Mouse (Mus musculus): ENCODE measurements around the gene Golm1. TPM values are rescaled to one million over a fixed set of nuclear protein-coding genes. Genes with fewer than 3 reads are reported as not detected.

The Golm1 gene
- total and polyA plus RNA-seq, 3 experiments: 6.5 to 16.2 (median 11.4) TPM

- H3K9ac ChIP-seq (ENCODE audit: low read depth, low read length): no peak overlapping the region
- H3K36me3 ChIP-seq (ENCODE audit: control insufficient read depth, insufficient read depth, low read length): peaks cover 4% of the 10 kb centered on the region
- H3K79me2 ChIP-seq (replicated peaks; ENCODE audit: control insufficient read depth, insufficient read depth, low read length): no peaks in the 10 kb centered on the region
- intact Hi-C loops (cut with DNase I): loop anchor here (5.0 kb wide), 1 partner anchor 112 kb away; no protein-coding TSS in a partner anchor
- TF ChIP-seq POLR2A (IDR thresholded peaks at IDR 0.05; ENCODE audit: insufficient read depth, low read depth, low read length) (no peak), EP300 (IDR thresholded peaks at IDR 0.05; ENCODE audit: insufficient read depth, low read depth, low read length) (no peak), CTCF (IDR thresholded peaks at IDR 0.05) (no peak)
- H3K4me1 ChIP-seq (ENCODE audit: control insufficient read depth, insufficient read depth, low read length): no peaks in the 10 kb centered on the region
- no peak overlapping the region for H3K4me3 ChIP-seq
- 35% methylated on average over 3 of the region's 3 CpGs for WGBS
- H3K27me3 ChIP-seq (ENCODE audit: control insufficient read depth, insufficient read depth, low read length): no peaks in the 10 kb centered on the region
- DNase-seq: no peak
- peak overlapping the region; percentile 84 for H3K27ac ChIP-seq
These were observed 51.2 kb downstream of the Golm1 start for GRCm38 (mm10) chr13:59624389-59624788.

GRCm38 (mm10) chr13:59621643-59622489, 53.7 kb downstream of the Golm1 start:
- Histone ChIP-seq H3K79me2 (replicated peaks; ENCODE audit: control insufficient read depth, insufficient read depth, low read length) (no peaks in the 10 kb centered on the region), H3K4me1 (ENCODE audit: control insufficient read depth, insufficient read depth, low read length) (no peaks in the 10 kb centered on the region), H3K9ac (ENCODE audit: low read depth, low read length) (no peak overlapping the region), H3K36me3 (ENCODE audit: control insufficient read depth, insufficient read depth, low read length) (peaks cover 4% of the 10 kb centered on the region), H3K27me3 (ENCODE audit: control insufficient read depth, insufficient read depth, low read length) (no peaks in the 10 kb centered on the region), H3K4me3 (no peak overlapping the region), H3K27ac (no peak overlapping the region)
- WGBS: 85% methylated on average over 7 of the region's 7 CpGs
- TF ChIP-seq EP300 (IDR thresholded peaks at IDR 0.05; ENCODE audit: insufficient read depth, low read depth, low read length): no peak
- no peak for TF ChIP-seq CTCF (IDR thresholded peaks at IDR 0.05)
- TF ChIP-seq POLR2A (IDR thresholded peaks at IDR 0.05; ENCODE audit: insufficient read depth, low read depth, low read length): no peak
- no peak for DNase-seq
- intact Hi-C loops (cut with DNase I): loop anchor here (5.0 kb wide), 1 partner anchor 110 kb away; no protein-coding TSS in a partner anchor

GRCm38 (mm10) chr13:59618463-59618862, 57.1 kb downstream of the Golm1 start:
- Histone ChIP-seq H3K36me3 (ENCODE audit: control insufficient read depth, insufficient read depth, low read length) (no peaks in the 10 kb centered on the region), H3K4me3 (no peak overlapping the region), H3K79me2 (replicated peaks; ENCODE audit: control insufficient read depth, insufficient read depth, low read length) (no peaks in the 10 kb centered on the region; the same call in 1 of the 2 replicates), H3K27ac (no peak overlapping the region), H3K4me1 (ENCODE audit: control insufficient read depth, insufficient read depth, low read length) (no peaks in the 10 kb centered on the region), H3K27me3 (ENCODE audit: control insufficient read depth, insufficient read depth, low read length) (no peaks in the 10 kb centered on the region), H3K9ac (ENCODE audit: low read depth, low read length) (no peak overlapping the region)
- no peak for DNase-seq
- no peak for TF ChIP-seq EP300 (IDR thresholded peaks at IDR 0.05; ENCODE audit: insufficient read depth, low read depth, low read length)
- TF ChIP-seq POLR2A (IDR thresholded peaks at IDR 0.05; ENCODE audit: insufficient read depth, low read depth, low read length): no peak
- no peak for TF ChIP-seq CTCF (IDR thresholded peaks at IDR 0.05)
- WGBS: 49% methylated on average over 6 of the region's 6 CpGs
- intact Hi-C loops (cut with DNase I): no loop called here

GRCm38 (mm10) chr13:59615554-59615953, 60.1 kb downstream of the Golm1 start:
- Histone ChIP-seq H3K4me1 (ENCODE audit: control insufficient read depth, insufficient read depth, low read length) (peaks cover 1% of the 10 kb centered on the region; the same call in 1 of the 2 replicates), H3K79me2 (replicated peaks; ENCODE audit: control insufficient read depth, insufficient read depth, low read length) (no peaks in the 10 kb centered on the region; the same call in 1 of the 2 replicates), H3K27me3 (ENCODE audit: control insufficient read depth, insufficient read depth, low read length) (no peaks in the 10 kb centered on the region), H3K4me3 (no peak overlapping the region), H3K9ac (ENCODE audit: low read depth, low read length) (no peak overlapping the region), H3K36me3 (ENCODE audit: control insufficient read depth, insufficient read depth, low read length) (peaks cover 4% of the 10 kb centered on the region), H3K27ac (no peak overlapping the region)
- TF ChIP-seq CTCF (IDR thresholded peaks at IDR 0.05) (no peak), EP300 (IDR thresholded peaks at IDR 0.05; ENCODE audit: insufficient read depth, low read depth, low read length) (no peak), POLR2A (IDR thresholded peaks at IDR 0.05; ENCODE audit: insufficient read depth, low read depth, low read length) (no peak)
- no peak for DNase-seq
- intact Hi-C loops (cut with DNase I): no loop called here
- 92% methylated on average over 4 of the region's 4 CpGs for WGBS

- 94% methylated on average over 4 of the region's 4 CpGs for WGBS
- H3K36me3 ChIP-seq (ENCODE audit: control insufficient read depth, insufficient read depth, low read length): peaks cover 5% of the 10 kb centered on the region
- H3K4me1 ChIP-seq (ENCODE audit: control insufficient read depth, insufficient read depth, low read length): peaks cover 1% of the 10 kb centered on the region; the same call in 1 of the 2 replicates
- intact Hi-C loops (cut with DNase I): no loop called here
- H3K27ac ChIP-seq: no peak overlapping the region
- no peak for DNase-seq
- H3K4me3 ChIP-seq: no peak overlapping the region
- no peak for TF ChIP-seq EP300 (IDR thresholded peaks at IDR 0.05; ENCODE audit: insufficient read depth, low read depth, low read length)
- TF ChIP-seq CTCF (IDR thresholded peaks at IDR 0.05): no peak
- no peak for TF ChIP-seq POLR2A (IDR thresholded peaks at IDR 0.05; ENCODE audit: insufficient read depth, low read depth, low read length)
- no peak overlapping the region for H3K9ac ChIP-seq (ENCODE audit: low read depth, low read length)
- no peaks in the 10 kb centered on the region for H3K27me3 ChIP-seq (ENCODE audit: control insufficient read depth, insufficient read depth, low read length)
- no peaks in the 10 kb centered on the region; the same call in 1 of the 2 replicates for H3K79me2 ChIP-seq (replicated peaks; ENCODE audit: control insufficient read depth, insufficient read depth, low read length)
These were observed 60.5 kb downstream of the Golm1 start for GRCm38 (mm10) chr13:59615152-59615551.

- H3K4me1 ChIP-seq (ENCODE audit: control insufficient read depth, insufficient read depth, low read length): peaks cover 2% of the 10 kb centered on the region; the same call in 1 of the 2 replicates
- no peak overlapping the region for H3K4me3 ChIP-seq
- no peak for DNase-seq
- no peak overlapping the region for H3K9ac ChIP-seq (ENCODE audit: low read depth, low read length)
- TF ChIP-seq POLR2A (IDR thresholded peaks at IDR 0.05; ENCODE audit: insufficient read depth, low read depth, low read length) (no peak), CTCF (IDR thresholded peaks at IDR 0.05) (no peak), EP300 (IDR thresholded peaks at IDR 0.05; ENCODE audit: insufficient read depth, low read depth, low read length) (no peak)
- intact Hi-C loops (cut with DNase I): no loop called here
- peaks cover 7% of the 10 kb centered on the region for H3K36me3 ChIP-seq (ENCODE audit: control insufficient read depth, insufficient read depth, low read length)
- no peak overlapping the region for H3K27ac ChIP-seq
- H3K79me2 ChIP-seq (replicated peaks; ENCODE audit: control insufficient read depth, insufficient read depth, low read length): no peaks in the 10 kb centered on the region; the same call in 1 of the 2 replicates
- 40% methylated on average over 4 of the region's 4 CpGs for WGBS
- no peaks in the 10 kb centered on the region for H3K27me3 ChIP-seq (ENCODE audit: control insufficient read depth, insufficient read depth, low read length)
These were observed 61.7 kb downstream of the Golm1 start for GRCm38 (mm10) chr13:59613868-59614267.
